Mouse (Mus musculus): ENCODE data around the gene Bcl10.
"Not testable (repeated sequence)": the region's sequence is repeated elsewhere in the genome, so short reads cannot be mapped to it uniquely, and the experiment has no call there.

The Bcl10 gene

DNA sequence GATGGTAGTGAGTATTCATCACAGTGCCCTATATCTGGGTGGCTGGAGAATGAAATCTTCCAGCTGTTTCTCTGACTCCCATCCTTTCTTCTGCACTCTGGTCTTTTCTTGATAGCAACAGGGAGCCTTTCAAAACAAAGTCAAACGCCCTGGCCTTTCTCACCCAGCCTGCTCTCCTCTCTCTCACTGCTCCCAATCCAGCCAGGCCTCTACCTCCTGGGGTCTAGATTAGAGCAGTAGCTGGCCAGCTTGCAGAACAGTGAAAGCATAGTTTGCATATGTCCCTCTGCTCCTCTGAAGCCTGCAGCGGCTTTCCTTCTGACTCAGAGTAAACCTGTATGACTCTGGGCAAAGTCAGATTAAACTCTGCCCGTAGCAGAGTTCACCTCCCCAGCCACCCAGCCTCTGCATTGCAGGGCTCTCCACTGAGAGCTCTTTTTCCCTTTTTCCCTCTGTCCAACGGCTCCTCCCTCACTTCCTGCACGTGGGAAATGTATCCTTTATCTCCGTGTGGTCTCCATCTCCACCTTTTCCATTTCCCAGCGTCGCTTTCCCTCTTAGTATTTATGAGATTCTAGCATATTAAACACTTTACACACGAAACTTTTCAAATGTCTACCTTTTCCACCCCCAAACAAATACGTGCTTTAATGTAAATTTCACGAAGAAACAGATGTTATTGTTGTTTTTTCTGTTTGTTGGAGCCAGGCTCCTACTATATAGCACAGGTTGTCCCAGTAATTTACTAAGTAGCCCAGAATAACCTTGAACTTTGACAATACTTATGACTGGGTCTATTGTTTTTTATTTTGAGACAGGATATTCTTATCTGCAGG is at the start of gene Bcl10:
Bcl10 (plus strand) TSS at position 786 of the 836 bp plus-strand sequence.
- DNase-seq (ENCODE audit: low read depth, low spot score) = no peak

DNA sequence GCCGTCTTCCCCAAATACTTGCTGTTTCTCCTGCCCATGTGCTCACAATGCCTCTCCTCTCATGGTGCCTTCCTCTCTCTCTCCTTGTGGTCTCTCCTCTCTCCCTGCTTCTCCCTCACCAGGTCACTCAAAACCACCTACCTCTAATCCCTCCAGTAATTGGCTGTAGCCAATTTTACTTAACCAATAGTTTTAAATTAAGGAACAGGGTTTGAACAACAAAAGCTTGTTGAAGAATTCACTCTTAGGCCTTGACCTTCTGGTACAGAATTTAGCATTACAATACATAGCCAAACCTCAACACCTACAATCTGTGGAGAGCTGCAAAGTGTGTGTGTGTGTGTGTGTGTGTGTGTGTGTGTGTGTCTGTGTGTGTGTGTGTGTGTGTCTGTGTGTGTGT is 49.3 kb upstream of the Bcl10 start:
- no peak for DNase-seq (ENCODE audit: low read depth, low spot score)

DNA sequence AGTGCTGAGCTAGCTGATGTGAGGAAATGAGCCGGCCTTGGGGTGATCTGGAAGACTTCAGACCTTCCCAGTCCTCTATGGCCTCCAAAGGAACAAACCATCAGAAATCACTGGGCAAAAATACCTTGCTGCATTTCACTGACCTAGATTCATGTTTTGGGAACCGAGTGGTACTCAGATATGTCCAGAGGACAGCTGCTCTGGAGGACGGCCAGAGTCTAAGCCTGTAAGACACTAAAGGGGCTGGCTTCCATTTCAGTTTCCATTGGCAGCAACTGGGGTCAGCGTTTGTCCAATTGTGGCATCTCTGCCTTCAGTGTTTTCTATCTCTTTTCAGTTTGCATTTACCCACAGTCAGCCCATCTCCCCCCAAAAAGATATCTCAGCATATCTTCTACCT is 48.5 kb upstream of the Bcl10 start:
- DNase-seq (ENCODE audit: low read depth, low spot score) = no peak

DNA sequence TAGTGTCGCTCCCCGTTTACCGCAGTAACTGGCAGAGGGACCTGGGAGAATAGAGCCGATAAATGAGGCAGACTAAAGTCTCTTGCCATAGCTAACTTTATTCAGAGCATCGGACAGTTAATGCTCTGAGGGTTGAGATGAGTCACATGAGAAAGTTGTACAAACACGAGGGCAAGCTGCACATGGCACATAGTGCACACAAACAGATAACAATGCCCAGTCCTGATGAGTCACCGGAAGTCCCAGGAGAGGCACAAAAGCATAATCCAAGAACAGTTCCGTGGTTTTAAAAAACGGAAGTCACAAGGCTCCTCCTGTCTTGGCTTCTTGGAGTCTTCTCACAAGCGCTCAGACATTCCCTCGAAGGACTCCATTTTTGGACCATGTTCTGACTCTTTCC is 46.5 kb upstream of the Bcl10 start:
- DNase-seq (ENCODE audit: low read depth, low spot score) = peak; percentile 97

DNA sequence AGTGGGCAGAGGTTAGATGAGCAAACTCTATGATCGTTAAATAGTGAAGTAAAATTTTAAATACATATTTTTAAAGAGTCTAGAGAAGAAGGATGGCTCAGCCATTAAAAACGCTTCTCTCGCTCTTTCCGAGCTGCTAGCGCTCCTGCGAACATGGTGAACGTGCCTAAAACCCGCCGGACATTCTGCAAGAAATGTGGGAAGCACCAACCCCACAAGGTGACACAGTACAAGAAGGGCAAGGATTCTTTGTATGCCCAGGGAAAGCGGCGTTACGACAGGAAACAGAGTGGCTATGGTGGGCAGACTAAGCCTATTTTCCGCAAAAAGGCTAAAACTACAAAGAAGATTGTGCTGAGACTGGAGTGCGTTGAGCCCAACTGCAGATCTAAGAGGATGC is 43.7 kb upstream of the Bcl10 start:
- DNase-seq (ENCODE audit: low read depth, low spot score) = not testable (repeated sequence)

DNA sequence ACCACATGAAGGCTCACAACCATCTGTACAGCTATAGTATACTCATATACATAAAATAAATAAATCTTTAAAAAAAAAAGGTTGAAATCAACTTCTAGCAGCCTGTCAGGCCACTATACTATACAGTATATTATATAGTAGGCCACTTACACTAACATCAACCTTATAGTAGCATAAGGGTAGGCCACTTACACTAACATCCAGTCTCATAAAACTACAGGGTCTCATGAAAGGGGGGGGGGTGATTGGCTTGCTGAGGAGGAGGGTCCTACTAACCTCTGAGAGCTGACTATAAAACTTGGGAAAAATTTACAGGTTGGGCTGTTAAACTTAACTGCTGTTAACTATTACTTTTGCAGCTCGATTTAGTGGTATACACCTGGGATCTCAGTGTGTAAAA is 42.3 kb upstream of the Bcl10 start:
- DNase-seq (ENCODE audit: low read depth, low spot score) = no peak

DNA sequence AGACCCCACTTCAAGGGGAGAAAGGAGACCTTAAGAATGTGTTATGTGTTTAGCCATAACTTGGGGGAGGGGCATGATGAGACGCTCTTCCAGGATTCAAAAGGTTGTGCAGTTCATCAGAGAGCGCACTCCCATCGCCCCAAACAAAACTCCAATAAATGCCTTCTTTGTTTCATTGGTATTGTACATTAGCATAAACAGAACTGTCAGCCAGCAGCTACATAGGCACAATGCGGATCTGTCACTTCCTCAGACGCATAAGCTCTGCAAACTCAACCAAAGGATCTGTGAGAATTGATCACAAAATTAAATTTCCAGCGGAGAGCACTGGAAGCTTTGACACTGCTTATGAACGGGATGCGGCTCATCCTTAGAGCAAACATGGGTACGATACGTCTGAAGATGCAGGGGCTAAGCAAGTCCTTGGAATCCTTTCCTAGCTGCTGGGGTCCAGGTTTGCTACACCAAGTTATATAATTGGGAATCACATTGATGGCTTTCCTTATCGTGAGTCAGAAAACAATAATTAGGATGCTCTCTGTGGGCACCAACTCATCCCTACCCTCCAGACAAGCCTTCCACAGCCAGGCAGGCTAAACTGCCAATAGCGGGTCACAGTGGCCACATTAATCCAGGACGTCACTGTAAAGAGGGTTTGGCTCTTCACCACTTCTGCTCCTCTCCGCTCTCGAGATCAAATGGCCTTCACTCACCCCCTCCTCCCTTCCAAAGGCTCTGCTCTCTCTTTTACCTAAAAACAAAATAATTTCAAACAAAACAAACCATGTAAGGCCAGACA is 40.3 kb upstream of the Bcl10 start:
- no peak for DNase-seq (ENCODE audit: low read depth, low spot score)

DNA sequence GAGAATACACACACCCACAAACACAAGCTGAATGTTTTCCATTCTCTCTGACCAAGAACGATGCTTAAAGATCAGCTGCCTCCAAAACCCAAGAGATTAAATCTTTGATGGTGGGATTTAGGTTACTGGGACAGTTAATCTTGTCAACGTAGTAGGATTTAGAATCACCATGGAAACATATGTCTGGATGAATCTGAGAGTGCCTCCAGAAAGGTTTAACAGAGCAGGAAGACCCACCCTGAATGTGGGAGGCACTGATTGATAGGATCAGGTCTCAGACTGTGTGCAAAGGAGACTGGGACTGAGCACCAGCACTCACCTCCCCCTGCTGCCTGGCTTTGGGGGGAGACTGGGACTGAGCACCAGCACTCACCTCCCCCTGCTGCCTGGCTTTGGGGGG is 39.4 kb upstream of the Bcl10 start:
- no peak for DNase-seq (ENCODE audit: low read depth, low spot score)

DNA sequence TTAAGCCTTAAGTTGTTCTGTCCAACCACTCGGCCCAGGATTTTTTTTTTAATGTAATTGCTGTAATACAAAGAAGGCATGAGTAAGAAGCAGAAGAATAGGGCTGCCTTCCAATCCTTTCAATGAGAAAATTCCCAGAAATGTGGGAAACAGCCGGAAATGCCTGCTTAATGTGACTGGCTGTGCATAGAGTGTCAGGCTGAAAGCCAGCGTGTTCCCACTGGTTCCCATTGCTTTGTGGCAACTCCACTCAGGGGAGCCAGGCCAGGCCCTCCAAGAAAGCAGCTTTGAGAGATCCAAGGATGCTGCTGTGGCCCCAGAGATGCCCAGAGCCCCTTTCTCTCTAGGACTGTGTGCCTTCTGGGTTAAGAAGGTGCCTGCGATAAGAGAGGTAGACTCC is 37.2 kb upstream of the Bcl10 start:
- DNase-seq (ENCODE audit: low read depth, low spot score) = peak; percentile 79

DNA sequence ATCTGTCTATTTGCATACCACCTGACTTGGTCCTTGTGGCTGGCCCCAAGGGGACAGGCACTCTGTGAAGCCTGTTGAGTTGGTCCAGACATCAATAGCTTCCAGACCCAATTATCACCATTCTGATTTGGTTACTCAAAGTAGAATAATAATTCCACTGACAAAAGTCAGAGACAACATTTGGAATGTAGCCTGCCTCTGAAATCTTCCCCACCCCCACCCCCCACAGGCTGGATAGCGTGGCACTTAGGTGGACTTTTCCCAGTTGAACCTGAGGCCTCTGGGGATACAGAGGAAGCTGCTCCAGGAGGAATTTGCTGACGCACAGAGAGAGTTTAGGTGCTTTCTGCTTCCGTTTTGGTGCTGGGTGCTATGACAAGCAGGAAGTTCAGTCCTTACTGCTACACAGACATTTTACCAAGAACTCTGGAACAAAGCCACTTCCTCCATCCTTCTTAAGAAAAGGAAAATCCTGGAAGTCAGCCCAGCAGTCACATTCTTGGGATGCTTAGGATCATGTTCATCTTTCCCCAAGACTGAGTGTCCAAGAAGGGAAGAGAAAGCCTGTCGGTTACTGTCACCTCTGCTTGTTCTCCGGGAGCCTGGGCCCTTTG is 36.6 kb upstream of the Bcl10 start:
- peak; percentile 98 for DNase-seq (ENCODE audit: low read depth, low spot score)

DNA sequence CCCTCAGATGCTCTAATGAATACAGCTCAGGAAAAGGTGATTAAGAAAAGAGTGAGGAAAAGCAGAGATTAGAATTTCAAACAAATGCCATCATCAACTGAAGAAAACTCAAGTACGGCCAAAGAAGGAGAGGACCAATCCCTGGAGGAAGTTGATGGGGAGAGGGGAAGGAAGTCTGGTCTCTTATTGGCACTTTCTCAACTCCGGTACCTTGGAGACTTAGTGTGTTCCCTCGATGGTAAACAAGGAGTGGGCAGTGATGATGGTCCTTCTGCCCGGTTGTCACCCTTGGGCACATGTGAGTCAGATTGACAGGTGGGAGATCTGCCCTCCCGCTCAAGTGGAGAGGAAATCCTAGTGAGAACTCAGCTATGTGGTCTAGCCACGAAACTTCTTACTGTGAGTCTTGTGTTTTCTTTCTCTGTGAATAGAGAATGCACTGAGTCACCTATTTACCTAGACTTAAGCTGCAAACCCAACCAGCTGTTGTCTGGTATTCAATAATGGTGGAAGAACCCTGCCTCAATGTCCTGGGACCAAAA is 35.1 kb upstream of the Bcl10 start:
- DNase-seq (ENCODE audit: low read depth, low spot score) = peak; percentile 59

DNA sequence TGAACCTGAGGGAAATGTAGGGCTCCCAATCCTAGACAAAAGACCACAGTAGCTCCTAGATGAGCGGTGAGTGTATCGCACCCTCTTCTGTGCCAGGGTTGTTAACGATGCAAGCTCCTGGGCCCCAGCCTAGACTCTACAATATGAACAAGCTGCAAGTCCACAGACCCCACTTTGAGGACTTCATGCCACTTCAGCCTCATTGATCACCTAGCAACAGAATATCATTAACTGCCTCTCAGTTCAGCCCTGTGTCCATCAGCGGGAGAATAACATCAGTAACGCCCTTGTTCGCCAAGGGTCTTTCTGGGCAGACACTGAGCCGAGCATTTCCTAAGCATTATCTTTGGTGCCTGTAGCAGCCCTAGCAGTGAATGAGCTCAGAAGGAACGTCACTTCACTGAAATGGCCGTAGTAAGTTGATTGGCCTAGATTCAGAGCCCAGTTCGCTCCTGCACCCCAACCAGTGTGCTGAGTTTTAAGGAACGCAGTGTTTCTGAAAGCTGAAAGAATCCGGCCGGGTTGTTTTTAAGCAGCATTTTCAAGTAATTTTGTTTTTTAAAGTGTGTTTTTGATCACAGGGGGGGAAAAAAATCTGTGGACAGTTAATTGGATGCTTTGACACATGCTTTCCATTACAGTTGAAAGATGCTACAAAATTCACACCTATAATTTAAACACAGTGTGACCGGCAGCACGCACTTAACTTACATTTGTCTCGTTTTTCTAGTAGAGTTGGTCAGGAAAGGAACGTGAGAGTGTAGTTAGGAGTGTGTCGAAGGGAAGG is 32.1 kb upstream of the Bcl10 start:
- no peak for DNase-seq (ENCODE audit: low read depth, low spot score)

DNA sequence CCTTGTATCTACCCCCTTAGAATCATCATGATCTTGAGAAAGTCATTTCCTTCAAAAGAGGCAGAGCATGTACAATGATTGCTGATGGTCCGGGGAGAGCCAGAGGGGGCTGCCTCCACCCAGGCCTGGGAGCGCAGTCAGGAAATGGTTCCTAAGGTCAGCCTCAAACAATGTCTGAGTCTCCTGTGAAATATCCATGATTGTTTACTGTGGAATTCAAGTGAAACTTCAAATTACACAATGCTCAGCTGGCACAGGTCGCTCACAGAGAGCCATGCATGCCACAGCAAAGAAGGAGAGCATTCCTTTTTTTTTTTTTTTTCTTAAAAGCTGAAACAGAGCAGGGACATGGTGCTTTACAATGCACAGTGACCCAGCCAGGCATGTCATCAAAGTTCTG is 30.2 kb upstream of the Bcl10 start:
- peak; percentile 73 for DNase-seq (ENCODE audit: low read depth, low spot score)

DNA sequence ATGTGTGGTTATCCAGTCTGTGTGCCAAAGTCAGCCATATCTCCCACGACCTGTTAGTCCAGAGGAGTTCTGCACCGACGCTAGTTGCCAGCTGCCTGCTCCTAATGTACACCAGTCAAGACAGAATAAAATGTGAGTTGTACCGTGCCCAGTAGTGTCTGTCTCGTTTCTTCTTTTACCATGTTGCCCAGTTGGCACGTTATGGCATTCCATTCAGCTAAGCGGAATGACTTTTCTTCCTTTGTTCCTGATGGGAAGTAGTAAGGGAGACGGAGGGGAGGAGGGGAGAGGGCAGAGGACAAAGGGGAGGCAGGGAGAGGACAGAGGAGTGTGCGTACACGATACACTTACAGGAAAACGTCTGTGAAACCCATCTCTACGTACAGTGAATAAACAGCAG is 28.5 kb upstream of the Bcl10 start:
- DNase-seq (ENCODE audit: low read depth, low spot score) = no peak

DNA sequence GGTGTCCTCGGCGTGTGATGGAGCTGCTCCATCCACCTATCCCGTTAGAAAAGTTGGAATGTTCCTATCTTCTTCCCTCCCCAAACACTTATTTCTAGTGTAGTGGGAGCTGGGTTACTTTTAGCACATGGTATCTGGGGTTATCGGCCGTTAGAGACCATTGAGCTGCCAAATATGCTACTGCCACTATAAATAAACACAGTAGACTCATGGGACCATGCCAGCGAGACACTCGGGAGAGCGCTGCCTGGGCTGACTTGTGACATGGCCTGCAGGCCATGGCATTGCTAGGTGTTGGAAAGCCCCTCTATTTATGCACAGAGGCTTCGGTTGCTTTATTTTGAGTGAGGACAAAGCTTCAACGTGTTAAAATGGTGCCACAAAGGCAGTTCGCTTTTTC is 24.9 kb upstream of the Bcl10 start:
- DNase-seq (ENCODE audit: low read depth, low spot score) = no peak

DNA sequence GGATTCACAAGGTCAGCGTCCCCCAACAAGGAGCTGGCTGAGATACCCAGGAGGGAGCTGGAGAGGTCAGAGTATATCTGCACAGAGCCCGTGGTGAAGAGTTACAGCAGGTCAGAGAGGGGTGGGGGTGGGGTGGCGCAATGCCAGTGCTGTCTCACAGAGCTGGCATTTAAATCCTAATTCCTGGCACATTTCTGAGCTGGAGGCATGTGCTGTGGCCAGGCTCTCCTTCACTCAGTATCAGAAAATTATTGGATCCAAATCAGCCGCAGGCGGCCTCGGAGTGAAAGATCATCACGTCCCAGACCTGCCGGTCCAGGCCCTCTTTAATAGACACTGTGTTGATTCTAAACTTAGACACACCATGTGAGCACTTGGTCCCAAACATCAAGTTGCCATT is 22.8 kb upstream of the Bcl10 start:
- DNase-seq (ENCODE audit: low read depth, low spot score) = peak; percentile 34

DNA sequence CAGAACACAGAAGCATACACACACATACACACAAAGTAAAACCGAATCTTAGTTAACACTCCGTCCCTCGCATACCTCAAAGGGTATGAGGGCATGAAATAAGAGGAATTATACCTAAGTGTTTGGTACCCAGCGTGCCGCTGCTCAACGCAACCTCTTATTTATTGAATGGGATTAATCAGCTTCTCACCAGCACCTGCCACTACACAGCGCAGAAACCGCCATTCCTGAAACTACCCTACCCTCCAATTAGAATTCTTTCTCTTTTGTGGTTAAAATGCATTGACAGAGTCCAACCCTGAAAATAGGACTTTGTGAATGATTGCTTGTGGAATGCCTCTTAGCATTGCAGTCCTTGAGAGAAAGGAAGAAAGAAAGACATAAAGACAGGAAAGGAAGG is 19.1 kb upstream of the Bcl10 start:
- DNase-seq (ENCODE audit: low read depth, low spot score) = no peak

DNA sequence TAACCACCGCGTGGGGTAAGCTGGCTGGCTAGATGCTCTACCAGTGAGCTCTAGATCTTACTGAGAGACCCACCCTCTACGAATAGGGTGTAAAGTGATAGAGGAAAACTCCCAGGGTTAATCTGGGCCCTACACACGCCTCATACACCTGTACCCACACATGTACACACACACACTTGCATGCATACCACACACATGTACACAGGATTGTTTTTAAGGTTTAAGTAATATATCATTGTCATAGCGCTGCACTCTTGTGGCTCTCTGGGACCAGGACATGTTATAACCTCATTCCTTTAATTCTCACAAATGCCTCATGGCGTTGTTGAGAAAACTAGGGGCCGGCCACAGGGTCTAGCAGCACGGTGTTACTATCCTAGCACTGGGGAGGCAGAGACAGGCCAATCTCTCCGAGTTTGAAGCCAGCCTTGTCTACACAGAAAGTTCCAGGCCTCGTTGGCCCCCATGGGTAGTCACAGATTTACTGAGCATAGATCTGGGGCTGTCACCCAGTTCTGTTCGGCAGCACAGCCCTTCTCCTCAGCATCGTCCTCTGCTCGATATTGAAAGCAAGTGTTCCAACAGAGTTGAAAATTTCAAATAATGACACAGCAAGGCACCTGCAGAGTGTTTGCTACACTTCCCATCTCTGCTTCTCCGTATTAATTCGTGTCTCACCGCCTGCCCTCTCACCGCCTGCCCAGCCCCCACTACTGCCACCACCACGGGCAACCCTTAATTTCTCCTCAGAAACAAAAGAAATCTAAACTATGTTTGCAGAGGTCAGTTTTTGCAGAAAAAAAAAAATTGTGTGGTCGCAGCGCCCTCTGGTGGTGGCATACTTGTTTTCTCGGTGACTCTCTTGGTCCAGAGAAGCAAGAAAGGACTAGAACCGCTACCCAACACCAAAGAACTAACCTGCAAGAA is 17.5 kb upstream of the Bcl10 start:
- DNase-seq (ENCODE audit: low read depth, low spot score) = peak; percentile 90

DNA sequence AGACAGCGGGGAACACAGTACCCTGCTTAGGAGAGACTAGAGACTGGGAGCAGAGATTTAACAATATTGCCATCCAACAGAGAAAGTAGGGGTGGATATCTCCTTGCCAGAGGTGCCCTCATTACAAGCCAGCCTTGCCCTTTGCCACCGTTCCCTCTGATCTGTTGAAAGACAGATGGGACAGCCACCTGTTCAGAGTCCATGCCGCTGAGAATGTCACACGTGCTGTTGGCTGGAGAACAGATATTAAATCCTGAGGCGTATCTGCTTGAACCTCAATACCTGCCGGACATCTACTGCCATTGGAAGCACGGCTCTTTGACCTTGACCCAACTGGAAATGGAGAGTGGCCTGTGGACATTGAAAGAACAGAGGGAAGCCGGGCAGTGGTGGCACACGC is 16.0 kb upstream of the Bcl10 start:
- DNase-seq (ENCODE audit: low read depth, low spot score) = no peak

DNA sequence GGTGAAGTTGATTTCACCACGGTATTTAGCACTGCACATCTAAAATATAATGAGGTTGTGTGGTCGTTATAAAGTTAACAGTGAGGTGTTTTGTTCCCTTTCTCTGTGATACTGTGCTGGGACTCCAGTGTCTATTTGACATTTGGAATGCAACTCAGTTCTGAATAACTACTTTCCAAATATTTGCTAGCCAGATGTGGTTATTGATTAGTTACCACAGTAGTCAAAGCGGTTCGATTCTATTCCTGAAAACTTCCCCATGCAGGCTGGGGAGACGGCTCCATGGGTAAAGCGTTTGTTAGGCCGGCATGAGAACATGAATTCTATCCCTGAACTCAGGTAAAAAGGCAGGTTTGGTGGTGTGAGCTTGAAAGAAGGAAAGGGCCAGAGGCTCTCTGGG is 10.1 kb upstream of the Bcl10 start:
- DNase-seq (ENCODE audit: low read depth, low spot score) = no peak

Data from 3T3-L1 (cell line).